Mouse (Mus musculus): Measurements from ENCODE around the gene Dnmt3a. TPM values are rescaled to one million over a fixed set of nuclear protein-coding genes. Genes with fewer than 3 reads are reported as not detected.

Dnmt3a gene
- polyA plus RNA-seq, 1 experiment from 2014 or later, result 69.5 TPM

DNA sequence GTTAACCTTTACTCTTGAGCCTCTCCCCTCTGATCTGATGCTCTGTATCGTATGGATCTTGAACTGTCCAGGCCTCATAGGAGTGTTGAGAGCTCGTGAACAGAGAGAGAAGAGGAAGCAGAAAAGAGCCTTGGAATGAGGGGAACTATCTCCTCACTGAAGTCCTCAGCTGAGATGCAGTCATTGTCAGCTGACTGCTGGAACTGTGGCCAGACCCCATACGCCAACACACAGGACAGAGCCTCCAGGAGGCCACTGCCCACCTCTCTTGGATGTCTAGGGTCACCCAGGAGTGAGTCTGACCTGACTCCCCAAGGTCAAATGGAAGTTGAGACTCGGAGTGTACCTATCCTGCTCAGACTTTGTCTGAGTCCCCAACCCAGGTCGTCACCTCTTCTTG lies 62.3 kb downstream of the Dnmt3a start:
- H3K4me1 ChIP-seq (ENCODE audit: control insufficient read depth, insufficient read depth, low read length), result peaks cover 6% of the 10 kb centered on the region
- H3K27me3 ChIP-seq (ENCODE audit: control insufficient read depth, insufficient read depth, low read length), result no peaks in the 10 kb centered on the region
- H3K36me3 ChIP-seq (replicated peaks; ENCODE audit: control insufficient read depth, insufficient read depth, low read depth, low read length), result no peaks in the 10 kb centered on the region
- no peak overlapping the region for H3K27ac ChIP-seq (replicated peaks; ENCODE audit: low read depth, low read length)
- H3K9me3 ChIP-seq (replicated peaks; ENCODE audit: control insufficient read depth, low read length), result no peaks in the 10 kb centered on the region
- ATAC-seq (replicated peaks; ENCODE audit: insufficient number of reproducible peaks, low FRiP score, low TSS enrichment, low read depth) (no peak), DNase-seq (ENCODE audit: low spot score) (no peak)
- no peak overlapping the region for H3K4me3 ChIP-seq (ENCODE audit: low read depth, low read length)
- H3K4me2 ChIP-seq (ENCODE audit: low read depth, low read length), result no peak overlapping the region
- WGBS, result 81% methylated on average over 5 of the region's 5 CpGs
- H3K9ac ChIP-seq (replicated peaks; ENCODE audit: low read length), result no peak overlapping the region

DNA sequence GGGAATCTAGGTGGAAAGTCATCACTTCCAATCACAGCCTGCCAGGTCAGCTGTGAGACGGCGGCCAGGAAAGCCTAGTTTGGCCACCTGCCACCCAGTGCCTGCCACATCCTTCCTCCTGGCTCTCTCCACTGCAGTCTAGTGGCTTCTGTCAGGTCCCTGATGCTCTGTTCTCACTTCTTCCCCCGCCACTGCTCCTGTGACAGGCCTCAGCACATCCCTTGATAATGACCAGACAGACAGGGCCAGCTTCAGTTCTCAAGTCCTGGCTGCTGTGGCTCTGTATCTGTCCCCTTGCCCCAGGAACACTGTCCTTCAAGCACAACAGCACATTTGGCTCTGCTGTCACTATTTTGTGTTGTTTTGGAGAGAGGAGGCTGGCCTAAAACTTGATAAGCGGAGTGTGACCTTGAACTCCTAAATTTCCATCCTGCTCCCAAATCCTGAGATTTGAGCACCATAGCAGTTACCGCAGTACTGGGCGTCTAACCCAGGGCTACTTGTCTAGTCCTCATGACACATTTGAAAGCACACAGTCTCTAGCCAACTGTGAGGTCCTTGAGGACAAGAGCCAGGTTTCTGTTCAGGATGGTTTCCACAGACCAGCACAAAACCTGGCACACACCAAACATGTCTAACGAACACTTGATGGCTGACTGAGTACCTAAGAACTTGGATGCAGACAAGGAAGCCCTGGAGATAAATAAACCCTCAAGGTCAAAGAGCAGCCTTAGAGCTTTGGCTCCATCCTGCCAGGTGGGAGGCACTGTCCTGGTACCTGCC lies 63.1 kb downstream of the Dnmt3a start:
- DNase-seq (ENCODE audit: low spot score), result no peak
- no peak for ATAC-seq (replicated peaks; ENCODE audit: insufficient number of reproducible peaks, low FRiP score, low TSS enrichment, low read depth)
- no peaks in the 10 kb centered on the region for H3K27me3 ChIP-seq (ENCODE audit: control insufficient read depth, insufficient read depth, low read length)
- H3K4me3 ChIP-seq (ENCODE audit: low read depth, low read length), result no peak overlapping the region
- no peak overlapping the region for H3K27ac ChIP-seq (replicated peaks; ENCODE audit: low read depth, low read length)
- H3K4me1 ChIP-seq (ENCODE audit: control insufficient read depth, insufficient read depth, low read length), result peaks cover 6% of the 10 kb centered on the region
- WGBS, result 89% methylated on average over 7 of the region's 7 CpGs
- no peak overlapping the region for H3K9ac ChIP-seq (replicated peaks; ENCODE audit: low read length)
- peaks cover 3% of the 10 kb centered on the region; the same call in 1 of the 2 replicates for H3K36me3 ChIP-seq (replicated peaks; ENCODE audit: control insufficient read depth, insufficient read depth, low read depth, low read length)
- H3K9me3 ChIP-seq (replicated peaks; ENCODE audit: control insufficient read depth, low read length), result no peaks in the 10 kb centered on the region
- no peak overlapping the region for H3K4me2 ChIP-seq (ENCODE audit: low read depth, low read length)

DNA sequence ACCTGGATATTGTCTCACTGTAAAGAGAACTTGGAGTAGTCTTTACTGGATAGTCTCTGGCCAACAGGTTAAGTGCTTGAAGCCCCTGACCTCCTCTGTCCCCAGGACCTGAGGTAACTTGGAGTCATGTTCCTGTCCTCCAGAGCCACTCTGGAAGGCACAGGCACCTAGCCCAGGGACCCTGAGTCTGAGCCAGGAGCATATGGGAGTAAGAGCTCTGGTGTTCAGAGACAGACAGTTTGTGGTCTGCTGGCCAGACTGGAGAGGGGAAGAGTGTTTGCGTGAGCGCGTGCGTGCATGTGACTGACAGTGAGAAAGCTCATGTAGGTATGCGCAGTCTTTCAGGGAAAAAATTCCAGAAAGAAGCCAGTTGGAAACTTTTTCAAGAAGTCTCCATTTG lies 64.2 kb downstream of the Dnmt3a start:
- peaks cover 3% of the 10 kb centered on the region; the same call in 1 of the 2 replicates for H3K36me3 ChIP-seq (replicated peaks; ENCODE audit: control insufficient read depth, insufficient read depth, low read depth, low read length)
- no peak overlapping the region for H3K27ac ChIP-seq (replicated peaks; ENCODE audit: low read depth, low read length)
- WGBS, result 92% methylated on average over 5 of the region's 5 CpGs
- H3K4me2 ChIP-seq (ENCODE audit: low read depth, low read length), result no peak overlapping the region
- DNase-seq (ENCODE audit: low spot score) (no peak), ATAC-seq (replicated peaks; ENCODE audit: insufficient number of reproducible peaks, low FRiP score, low TSS enrichment, low read depth) (no peak)
- H3K27me3 ChIP-seq (ENCODE audit: control insufficient read depth, insufficient read depth, low read length), result no peaks in the 10 kb centered on the region
- H3K4me1 ChIP-seq (ENCODE audit: control insufficient read depth, insufficient read depth, low read length), result peaks cover 6% of the 10 kb centered on the region
- H3K9me3 ChIP-seq (replicated peaks; ENCODE audit: control insufficient read depth, low read length), result no peaks in the 10 kb centered on the region
- no peak overlapping the region for H3K4me3 ChIP-seq (ENCODE audit: low read depth, low read length)
- H3K9ac ChIP-seq (replicated peaks; ENCODE audit: low read length), result no peak overlapping the region

DNA sequence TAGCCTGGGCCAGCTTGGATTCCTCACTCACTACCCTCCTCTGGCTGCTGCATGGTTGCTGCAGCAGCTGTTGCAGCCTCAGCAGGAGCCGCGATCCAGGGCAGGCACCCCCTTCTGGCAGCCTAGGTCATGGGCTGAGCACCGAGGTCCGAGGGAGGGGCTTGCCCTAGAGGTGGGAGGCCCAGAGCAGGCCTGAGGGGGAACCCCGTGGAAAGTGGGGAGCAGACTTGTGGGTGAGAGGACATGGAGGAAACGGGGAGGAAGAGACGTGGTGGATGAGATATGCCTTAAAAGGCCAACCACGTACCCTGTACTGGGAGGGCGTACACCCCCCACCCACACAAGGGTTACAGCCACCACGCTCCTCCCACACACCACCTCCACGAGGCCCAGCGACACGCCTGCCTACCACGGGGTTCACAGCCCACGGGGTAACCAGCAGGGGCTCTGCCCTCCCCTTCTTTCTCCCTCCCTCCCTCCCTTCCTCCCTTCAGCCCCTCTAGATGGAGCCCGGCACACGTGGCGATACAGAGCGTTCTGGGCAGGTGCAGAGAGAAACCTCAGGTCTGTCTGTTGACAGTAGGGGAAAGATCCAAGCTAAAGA lies 65.2 kb downstream of the Dnmt3a start:
- Histone ChIP-seq H3K27me3 (ENCODE audit: control insufficient read depth, insufficient read depth, low read length) (no peaks in the 10 kb centered on the region), H3K27ac (replicated peaks; ENCODE audit: low read depth, low read length) (no peak overlapping the region), H3K4me2 (ENCODE audit: low read depth, low read length) (peak overlapping the region; percentile 17), H3K36me3 (replicated peaks; ENCODE audit: control insufficient read depth, insufficient read depth, low read depth, low read length) (peaks cover 3% of the 10 kb centered on the region; the same call in 1 of the 2 replicates), H3K4me1 (ENCODE audit: control insufficient read depth, insufficient read depth, low read length) (peaks cover 6% of the 10 kb centered on the region), H3K4me3 (ENCODE audit: low read depth, low read length) (no peak overlapping the region), H3K9ac (replicated peaks; ENCODE audit: low read length) (peak overlapping the region; percentile 29; the same call in 1 of the 2 replicates), H3K9me3 (replicated peaks; ENCODE audit: control insufficient read depth, low read length) (no peaks in the 10 kb centered on the region)
- DNase-seq (ENCODE audit: low spot score) (peak; percentile 40), ATAC-seq (replicated peaks; ENCODE audit: insufficient number of reproducible peaks, low FRiP score, low TSS enrichment, low read depth) (peak; percentile 63)
- WGBS, result 12% methylated on average over 19 of the region's 19 CpGs

DNA sequence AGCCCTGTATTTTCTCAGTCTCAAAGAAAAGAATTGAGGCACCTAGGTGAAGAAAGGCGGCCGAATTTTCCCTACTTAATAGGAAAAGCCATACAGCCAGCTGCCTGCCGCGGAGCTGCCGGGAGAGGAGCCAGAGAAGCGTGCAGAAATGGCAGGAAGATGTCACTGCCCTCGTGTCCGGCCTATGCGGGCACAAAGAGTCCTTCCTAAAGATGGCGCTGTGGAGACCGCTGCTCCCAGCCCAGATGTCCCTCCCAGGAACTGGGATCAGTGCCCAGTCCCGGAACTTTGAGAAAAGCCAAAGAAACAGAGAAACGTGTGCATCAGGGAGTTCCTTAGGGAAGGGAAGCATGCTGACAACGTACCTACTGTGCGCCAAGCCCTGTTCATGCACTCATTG lies 65.8 kb downstream of the Dnmt3a start:
- Histone ChIP-seq H3K9me3 (replicated peaks; ENCODE audit: control insufficient read depth, low read length) (no peaks in the 10 kb centered on the region), H3K27ac (replicated peaks; ENCODE audit: low read depth, low read length) (no peak overlapping the region), H3K27me3 (ENCODE audit: control insufficient read depth, insufficient read depth, low read length) (no peaks in the 10 kb centered on the region), H3K4me3 (ENCODE audit: low read depth, low read length) (no peak overlapping the region), H3K9ac (replicated peaks; ENCODE audit: low read length) (no peak overlapping the region; the same call in 1 of the 2 replicates), H3K4me2 (ENCODE audit: low read depth, low read length) (no peak overlapping the region), H3K4me1 (ENCODE audit: control insufficient read depth, insufficient read depth, low read length) (peaks cover 6% of the 10 kb centered on the region), H3K36me3 (replicated peaks; ENCODE audit: control insufficient read depth, insufficient read depth, low read depth, low read length) (peaks cover 3% of the 10 kb centered on the region; the same call in 1 of the 2 replicates)
- 28% methylated on average over 15 of the region's 15 CpGs for WGBS
- DNase-seq (ENCODE audit: low spot score) (peak; percentile 55), ATAC-seq (replicated peaks; ENCODE audit: insufficient number of reproducible peaks, low FRiP score, low TSS enrichment, low read depth) (no peak)

DNA sequence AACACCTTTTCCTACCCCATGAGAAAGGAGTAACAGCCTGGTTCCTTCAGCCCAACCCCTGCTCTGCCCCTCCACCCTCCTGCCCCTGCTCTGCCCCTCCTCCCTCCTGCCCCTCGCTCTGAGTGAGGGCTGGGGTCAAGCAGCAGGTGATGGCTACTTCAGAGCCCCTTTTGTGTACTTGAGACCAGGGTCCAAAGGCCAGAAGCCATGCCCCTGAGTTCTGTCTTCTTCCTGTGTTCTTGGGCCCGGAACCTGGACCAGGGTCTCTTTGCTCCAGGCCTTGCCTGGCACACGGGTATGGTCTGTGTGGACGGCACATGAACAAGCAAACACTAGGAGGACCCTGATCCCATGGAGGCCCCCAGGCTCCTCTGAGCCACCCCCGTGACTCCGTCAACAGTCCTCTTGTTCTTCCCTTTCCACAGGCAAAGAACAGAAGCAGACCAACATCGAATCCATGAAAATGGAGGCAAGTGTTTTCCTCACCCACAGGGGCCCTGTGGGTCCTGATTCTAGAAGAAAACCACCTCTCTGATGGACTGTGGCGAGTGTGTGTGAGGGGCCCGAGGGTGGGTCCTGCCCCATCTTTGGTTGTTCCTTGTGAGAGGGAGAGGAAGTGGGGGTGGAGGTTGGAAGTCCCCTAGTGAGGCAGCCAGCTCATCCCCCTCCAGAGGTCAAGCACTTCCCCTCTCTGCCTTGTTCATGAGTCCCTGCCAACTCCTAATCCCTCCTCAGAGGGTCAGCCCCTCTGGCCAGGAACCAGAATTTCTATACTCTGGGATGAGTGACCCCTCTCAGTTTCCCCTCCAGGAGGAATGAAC lies 66.8 kb downstream of the Dnmt3a start:
- no peak for DNase-seq (ENCODE audit: low spot score)
- Histone ChIP-seq H3K27ac (replicated peaks; ENCODE audit: low read depth, low read length) (no peak overlapping the region), H3K9me3 (replicated peaks; ENCODE audit: control insufficient read depth, low read length) (no peaks in the 10 kb centered on the region), H3K4me1 (ENCODE audit: control insufficient read depth, insufficient read depth, low read length) (peaks cover 6% of the 10 kb centered on the region), H3K4me2 (ENCODE audit: low read depth, low read length) (no peak overlapping the region), H3K27me3 (ENCODE audit: control insufficient read depth, insufficient read depth, low read length) (no peaks in the 10 kb centered on the region), H3K4me3 (ENCODE audit: low read depth, low read length) (no peak overlapping the region), H3K9ac (replicated peaks; ENCODE audit: low read length) (no peak overlapping the region), H3K36me3 (replicated peaks; ENCODE audit: control insufficient read depth, insufficient read depth, low read depth, low read length) (peaks cover 3% of the 10 kb centered on the region; the same call in 1 of the 2 replicates)
- ATAC-seq (replicated peaks; ENCODE audit: insufficient number of reproducible peaks, low FRiP score, low TSS enrichment, low read depth), result no peak
- 43% methylated on average over 9 of the region's 9 CpGs for WGBS

DNA sequence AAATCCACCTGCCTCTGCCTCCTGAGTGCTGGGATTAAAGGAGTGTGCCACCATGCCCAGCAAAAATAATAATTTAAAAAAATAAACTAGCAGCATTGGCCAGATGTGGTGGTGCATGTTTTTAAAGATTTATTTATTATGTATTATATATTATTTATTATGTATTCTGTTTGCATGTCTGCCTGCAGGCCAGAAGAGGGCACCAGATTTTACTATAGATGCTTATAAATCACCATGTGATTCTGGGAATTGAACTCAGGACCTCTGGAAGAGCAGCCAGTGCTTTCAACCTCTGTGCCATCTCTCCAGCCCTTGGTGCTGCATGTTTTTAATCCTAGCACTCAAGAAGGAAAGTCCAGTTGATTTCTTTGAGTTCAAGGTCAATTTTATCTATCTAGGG lies 69.7 kb downstream of the Dnmt3a start:
- H3K36me3 ChIP-seq (replicated peaks; ENCODE audit: control insufficient read depth, insufficient read depth, low read depth, low read length), result peaks cover 3% of the 10 kb centered on the region; the same call in 1 of the 2 replicates
- no peak overlapping the region for H3K9ac ChIP-seq (replicated peaks; ENCODE audit: low read length)
- no peak for DNase-seq (ENCODE audit: low spot score)
- H3K9me3 ChIP-seq (replicated peaks; ENCODE audit: control insufficient read depth, low read length), result no peaks in the 10 kb centered on the region
- H3K4me1 ChIP-seq (ENCODE audit: control insufficient read depth, insufficient read depth, low read length), result peaks cover 6% of the 10 kb centered on the region
- no peak overlapping the region for H3K27ac ChIP-seq (replicated peaks; ENCODE audit: low read depth, low read length)
- ATAC-seq (replicated peaks; ENCODE audit: insufficient number of reproducible peaks, low FRiP score, low TSS enrichment, low read depth), result no peak
- H3K4me3 ChIP-seq (ENCODE audit: low read depth, low read length), result no peak overlapping the region
- H3K4me2 ChIP-seq (ENCODE audit: low read depth, low read length), result no peak overlapping the region
- no peaks in the 10 kb centered on the region for H3K27me3 ChIP-seq (ENCODE audit: control insufficient read depth, insufficient read depth, low read length)

All from embryonic facial prominence, embryonic 11.5 days (tissue).